Mouse (Mus musculus): ENCODE measurements at regions not wholly inside any gene's neighbourhood (a gene's known extent, or its start where the extent isn't known, plus 50 kb on each side); places are given as distances from the start of the nearest gene placed in this dataset.

- intact Hi-C loops (cut with DNase I) = no loop called here
- DNase-seq = no peak
Observed at GRCm38 (mm10) chr6:31058961-31059360, 100.1 kb upstream of the Klf14 start.

GRCm38 (mm10) chr6:31061813-31062212 is 102.9 kb upstream of the Klf14 start:
- DNase-seq = no peak
- intact Hi-C loops (cut with DNase I) = no loop called here

GRCm38 (mm10) chr6:31065419-31065818 is 106.5 kb upstream of the Klf14 start:
- no peak for DNase-seq
- intact Hi-C loops (cut with DNase I) = no loop called here

GRCm38 (mm10) chr6:31066861-31067260 is 108.0 kb upstream of the Klf14 start:
- no peak for DNase-seq
- intact Hi-C loops (cut with DNase I) = no loop called here

- no peak for DNase-seq
- intact Hi-C loops (cut with DNase I) = no loop called here
Observed at GRCm38 (mm10) chr6:31067453-31067852, 108.6 kb upstream of the Klf14 start.

- intact Hi-C loops (cut with DNase I) = no loop called here
- DNase-seq = no peak
Observed at GRCm38 (mm10) chr6:31069243-31069642, 110.4 kb upstream of the Klf14 start.

GRCm38 (mm10) chr6:31070537-31070936 is 111.7 kb upstream of the Klf14 start:
- no peak for DNase-seq
- intact Hi-C loops (cut with DNase I) = no loop called here

- intact Hi-C loops (cut with DNase I) = no loop called here
- DNase-seq = no peak
Observed at GRCm38 (mm10) chr6:31070966-31071365, 112.1 kb upstream of the Klf14 start.

GRCm38 (mm10) chr6:31072072-31072471 is 113.2 kb upstream of the Klf14 start:
- intact Hi-C loops (cut with DNase I) = no loop called here

GRCm38 (mm10) chr6:31072559-31072958 is 113.7 kb upstream of the Klf14 start:
- intact Hi-C loops (cut with DNase I) = no loop called here

More at GRCm38 (mm10) chr6:31072072-31072471, 113.2 kb upstream of the Klf14 start:
- DNase-seq = no peak

GRCm38 (mm10) chr6:31073338-31073737 is 114.5 kb upstream of the Klf14 start:
- intact Hi-C loops (cut with DNase I) = no loop called here
- no peak for DNase-seq

More at GRCm38 (mm10) chr6:31072559-31072958, 113.7 kb upstream of the Klf14 start:
- no peak for DNase-seq

- DNase-seq = no peak
- intact Hi-C loops (cut with DNase I) = loop anchor here (2.0 kb wide), 1 partner anchor 102 kb away; no protein-coding TSS in a partner anchor
Observed at GRCm38 (mm10) chr6:31074394-31074793, 115.5 kb upstream of the Klf14 start.

GRCm38 (mm10) chr6:31075209-31075571 is 116.3 kb upstream of the Klf14 start:
- intact Hi-C loops (cut with DNase I) = loop anchor here (2.0 to 5.0 kb wide), 2 partner anchors 82 to 102 kb away; no protein-coding TSS in a partner anchor
- no peak for DNase-seq

- peak; percentile 86 for DNase-seq
- intact Hi-C loops (cut with DNase I) = loop anchor here (2.0 to 5.0 kb wide), 2 partner anchors 81 to 101 kb away; no protein-coding TSS in a partner anchor
Observed at GRCm38 (mm10) chr6:31075572-31076477, 116.9 kb upstream of the Klf14 start.

- intact Hi-C loops (cut with DNase I) = loop anchor here (5.0 kb wide), 1 partner anchor 81 kb away; no protein-coding TSS in a partner anchor
Observed at GRCm38 (mm10) chr6:31076478-31076834, 117.6 kb upstream of the Klf14 start.

GRCm38 (mm10) chr6:31077216-31077615 is 118.3 kb upstream of the Klf14 start:
- DNase-seq = no peak
- intact Hi-C loops (cut with DNase I) = loop anchor here (5.0 kb wide), 1 partner anchor 80 kb away; no protein-coding TSS in a partner anchor

More at GRCm38 (mm10) chr6:31076478-31076834, 117.6 kb upstream of the Klf14 start:
- DNase-seq = no peak

GRCm38 (mm10) chr6:31077779-31078178 is 118.9 kb upstream of the Klf14 start:
- DNase-seq = no peak
- intact Hi-C loops (cut with DNase I) = loop anchor here (5.0 kb wide), 1 partner anchor 80 kb away; no protein-coding TSS in a partner anchor

- intact Hi-C loops (cut with DNase I) = loop anchor here (5.0 kb wide), 1 partner anchor 79 kb away; no protein-coding TSS in a partner anchor
- no peak for DNase-seq
Observed at GRCm38 (mm10) chr6:31078413-31078812, 119.5 kb upstream of the Klf14 start.

- peak; percentile 63 for DNase-seq
- intact Hi-C loops (cut with DNase I) = loop anchor here (5.0 kb wide), 1 partner anchor 78 kb away; no protein-coding TSS in a partner anchor
Observed at GRCm38 (mm10) chr6:31079586-31080259, 120.8 kb upstream of the Klf14 start.

GRCm38 (mm10) chr6:31080279-31080678 is 121.4 kb upstream of the Klf14 start:
- intact Hi-C loops (cut with DNase I) = no loop called here
- no peak for DNase-seq

GRCm38 (mm10) chr6:31080691-31081090 is 121.8 kb upstream of the Klf14 start:
- intact Hi-C loops (cut with DNase I) = no loop called here
- DNase-seq = no peak

Data from left cerebral cortex, postnatal 4 days (tissue).